Mouse (Mus musculus): ENCODE results near the gene Btrc.

The Btrc gene

DNA sequence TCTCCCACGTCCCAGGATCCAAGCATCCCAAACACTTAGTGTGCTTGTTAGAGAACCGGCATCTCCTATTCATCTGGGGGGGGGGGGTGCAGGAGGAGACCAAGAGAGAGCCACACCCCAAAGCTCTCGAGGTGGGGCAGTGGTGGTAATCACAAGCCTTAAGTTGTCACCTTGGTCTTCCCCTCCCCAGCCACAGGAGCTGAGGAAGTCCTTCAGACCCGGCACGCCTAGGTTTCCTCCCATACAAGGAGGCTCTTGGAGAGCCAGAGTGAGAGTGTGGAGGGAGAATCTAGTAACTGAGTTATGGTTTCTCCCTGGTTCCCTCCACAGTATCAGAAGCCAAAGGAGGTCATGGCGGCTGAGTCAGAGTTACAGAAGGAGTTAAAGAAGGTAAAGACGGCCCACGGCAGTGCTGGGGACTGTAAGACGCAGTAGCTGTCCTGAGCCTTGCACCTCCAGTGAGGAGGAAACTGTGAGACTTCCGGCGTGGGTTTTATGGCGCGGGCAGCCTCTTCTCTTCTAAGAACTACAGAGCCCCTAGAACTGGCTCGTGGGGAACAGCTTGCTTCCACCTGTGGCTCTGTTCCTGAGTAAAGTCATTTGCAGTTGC lies 213.7 kb downstream of the Btrc start:
- DNase-seq, result no peak

DNA sequence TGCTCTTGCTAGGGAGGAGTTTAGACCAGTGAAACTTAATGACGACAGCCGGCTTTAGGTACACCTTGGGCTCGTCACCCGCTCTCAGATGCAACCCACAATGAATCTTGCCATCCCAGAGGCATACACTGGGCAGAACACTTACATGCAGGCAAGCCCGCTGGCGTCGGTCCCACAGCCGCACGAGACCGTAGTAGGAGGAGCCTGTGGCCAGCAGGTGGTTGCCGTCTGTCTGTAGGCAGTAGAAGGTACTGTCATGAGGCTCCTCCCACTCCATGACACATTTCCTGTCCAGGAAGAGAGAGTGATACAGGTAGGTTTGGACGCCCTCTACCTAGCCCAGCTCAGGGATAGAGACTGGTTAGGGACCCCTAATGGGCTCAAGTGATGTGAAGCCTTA lies 215.4 kb downstream of the Btrc start:
- DNase-seq, result peak; percentile 10

DNA sequence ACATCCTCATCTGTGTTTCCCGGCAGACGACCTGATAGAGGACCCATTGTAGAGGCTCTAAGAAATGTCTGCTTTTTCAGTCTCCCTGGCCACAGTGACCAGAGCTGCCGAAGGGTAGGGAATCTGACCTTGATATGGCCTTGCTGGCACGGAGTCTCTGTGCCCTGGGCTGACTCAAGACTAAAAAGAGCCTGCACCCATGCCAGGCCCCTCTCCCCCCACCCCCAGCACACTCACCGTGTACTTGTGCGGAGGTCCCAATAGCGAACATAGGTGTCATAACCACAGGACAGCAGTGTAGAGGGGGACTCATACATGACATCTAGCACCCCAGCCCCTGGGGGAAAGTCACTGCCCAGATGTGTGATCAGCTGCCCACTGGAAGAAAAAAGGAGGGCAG lies 215.9 kb downstream of the Btrc start:
- no peak for DNase-seq
